Mouse (Mus musculus): ENCODE measurements at regions not wholly inside any gene's neighbourhood (a gene's known extent, or its start where the extent isn't known, plus 50 kb on each side); places are given as distances from the start of the nearest gene placed in this dataset.

- TF ChIP-seq CTCF (IDR thresholded peaks at IDR 0.05; ENCODE audit: extremely low read depth, insufficient read depth, low read length) (no peak), POLR2A (IDR thresholded peaks at IDR 0.05; ENCODE audit: extremely low read depth, insufficient read depth, low read length) (no peak)
Observed at GRCm38 (mm10) chr3:50882249-50882733, 342.0 kb upstream of the Noct start.

Measured in cortical plate, adult 2 months (tissue).